Mouse (Mus musculus): ENCODE data around the gene Esrra. TPM values are rescaled to one million over a fixed set of nuclear protein-coding genes. Genes with fewer than 3 reads are reported as not detected.
"Not testable (repeated sequence)": the region's sequence is repeated elsewhere in the genome, so short reads cannot be mapped to it uniquely, and the experiment has no call there.

Gene Esrra
- total RNA-seq, 2 experiments from 2014 or later = 30.4 to 32.7 TPM

- no peak for DNase-seq
- intact Hi-C loops (cut with DNase I) = no loop called here
Measured at GRCm38 (mm10) chr19:6922901-6923735, 1.5 kb upstream of the Esrra start.

GRCm38 (mm10) chr19:6920741-6921636 is 624 bp downstream of the Esrra start:
- intact Hi-C loops (cut with DNase I) = no loop called here
- DNase-seq = peak; percentile 54

GRCm38 (mm10) chr19:6919876-6920740 is 1.5 kb downstream of the Esrra start:
- DNase-seq = peak; percentile 47
- intact Hi-C loops (cut with DNase I) = no loop called here

GRCm38 (mm10) chr19:6919431-6919830 is 2.2 kb downstream of the Esrra start:
- DNase-seq = no peak
- intact Hi-C loops (cut with DNase I) = no loop called here

- DNase-seq = no peak
- intact Hi-C loops (cut with DNase I) = no loop called here
Measured at GRCm38 (mm10) chr19:6918321-6918720, 3.3 kb downstream of the Esrra start.

GRCm38 (mm10) chr19:6916496-6916895 is 5.1 kb downstream of the Esrra start:
- intact Hi-C loops (cut with DNase I) = no loop called here
- no peak for DNase-seq

- intact Hi-C loops (cut with DNase I) = no loop called here
- no peak for DNase-seq
Measured at GRCm38 (mm10) chr19:6915276-6915675, 6.3 kb downstream of the Esrra start.

- intact Hi-C loops (cut with DNase I) = no loop called here
Measured at GRCm38 (mm10) chr19:6914540-6914939, 7.1 kb downstream of the Esrra start.

GRCm38 (mm10) chr19:6913991-6914390 is 7.6 kb downstream of the Esrra start:
- intact Hi-C loops (cut with DNase I) = no loop called here
- no peak for DNase-seq

More at GRCm38 (mm10) chr19:6914540-6914939, 7.1 kb downstream of the Esrra start:
- DNase-seq = no peak

- intact Hi-C loops (cut with DNase I) = no loop called here
- no peak for DNase-seq
Measured at GRCm38 (mm10) chr19:6913036-6913435, 8.6 kb downstream of the Esrra start.

GRCm38 (mm10) chr19:6912205-6912970 is 9.2 kb downstream of the Esrra start:
- intact Hi-C loops (cut with DNase I) = no loop called here
- DNase-seq = no peak

- no peak for DNase-seq
- intact Hi-C loops (cut with DNase I) = no loop called here
Measured at GRCm38 (mm10) chr19:6911101-6912074, 10.2 kb downstream of the Esrra start.

- intact Hi-C loops (cut with DNase I) = not testable (repeated sequence)
- peak; percentile 56 for DNase-seq
Measured at GRCm38 (mm10) chr19:6910306-6910705, 11.3 kb downstream of the Esrra start.

GRCm38 (mm10) chr19:6909507-6910289 is 11.9 kb downstream of the Esrra start, which contains the start of the genes Trmt112 and Prdx5:
Gene Trmt112 (plus strand): TSS chr19:6909698.
Gene Prdx5 (minus strand): TSS chr19:6910106.
- intact Hi-C loops (cut with DNase I) = loop anchor here (5.0 kb wide), 1 partner anchor 47 kb away; no protein-coding TSS in a partner anchor
- DNase-seq = peak; percentile 93

- DNase-seq = no peak
- intact Hi-C loops (cut with DNase I) = loop anchor here (5.0 kb wide), 1 partner anchor 47 kb away; no protein-coding TSS in a partner anchor
Measured at GRCm38 (mm10) chr19:6909021-6909420, 12.6 kb downstream of the Esrra start.

- DNase-seq = no peak
- intact Hi-C loops (cut with DNase I) = loop anchor here (5.0 kb wide), 1 partner anchor 46 kb away; no protein-coding TSS in a partner anchor
Measured at GRCm38 (mm10) chr19:6907811-6908540, 13.6 kb downstream of the Esrra start.

GRCm38 (mm10) chr19:6907094-6907493 is 14.5 kb downstream of the Esrra start:
- intact Hi-C loops (cut with DNase I) = loop anchor here (5.0 kb wide), 1 partner anchor 45 kb away; no protein-coding TSS in a partner anchor
- no peak for DNase-seq

All from left cerebral cortex, postnatal 4 days (tissue).